Mouse (Mus musculus) cerebellum, adult 2 months (tissue): ENCODE results near the gene Gjc3. TPM values are rescaled to one million over a fixed set of nuclear protein-coding genes. Genes with fewer than 3 reads are reported as not detected.

Experiments
- DNase-seq, 2 experiments: peaks; one replicate each; pipeline ENCODE4 v3.0.0; 2021
- H3K27ac ChIP-seq: fragments of 200-500 bp; 2 replicates; pipeline ENCODE4 v1.5.1; 2012; ENCODE audit warnings: low read length, control low read depth, inconsistent platforms; ENCODE audit not compliant: insufficient read depth
- H3K27me3 ChIP-seq: fragments of 200-500 bp; 2 replicates; pipeline ENCODE4 v1.6.1; 2012; ENCODE audit warnings: inconsistent platforms, mild to moderate bottlenecking, low read length, moderate library complexity; ENCODE audit not compliant: control insufficient read depth, insufficient read depth
- H3K4me1 ChIP-seq: fragments of 200-500 bp; 2 replicates; pipeline ENCODE4 v1.6.1; 2011; ENCODE audit warnings: low read length; ENCODE audit not compliant: control insufficient read depth, insufficient read depth
- H3K4me3 ChIP-seq: fragments of 200-500 bp; replicated peaks from 2 replicates; pipeline ENCODE3; 2011; ENCODE audit warnings: mild to moderate bottlenecking, low read depth, low read length, control low read depth; ENCODE audit not compliant: insufficient read depth
- CTCF ChIP-seq: fragments of 200-500 bp; IDR thresholded peaks from 2 replicates; pipeline ENCODE4 v1.5.1; 2011; ENCODE audit warnings: low read depth, mild to moderate bottlenecking, control low read depth, low read length, moderate library complexity, borderline replicate concordance; ENCODE audit not compliant: insufficient read depth
- POLR2A ChIP-seq: fragments of 200-500 bp; IDR thresholded peaks from 2 replicates; pipeline ENCODE4 v1.6.1; 2011; ENCODE audit warnings: low read length, control low read depth, borderline replicate concordance; ENCODE audit not compliant: insufficient read depth
- WGBS: fragments of 180-500 bp; shearing (Covaris S2); methylation state at CpG from one replicate; pipeline ENCODE4 v1.1.7; 2018; 5-methylcytosine and 5-hydroxymethylcytosine counted together
- polyA plus RNA-seq: library from polyadenylated mRNA; depleted of rRNA; stranded (reverse); fragments of >200 nt; gene quantifications from 2 replicates; pipeline ENCODE4 v1.2.3, GENCODE M21; 2012; rRNA removed

The Gjc3 gene
- polyA plus RNA-seq, 1 experiment, result 85.7 TPM

- TF ChIP-seq POLR2A, result no peak
- TF ChIP-seq CTCF, result no peak
- Histone ChIP-seq H3K4me1 (no peaks in the 10 kb centered on the region; the same call in 1 of the 2 replicates), H3K27me3 (no peaks in the 10 kb centered on the region), H3K27ac (no peak overlapping the region), H3K4me3 (no peak overlapping the region)
- DNase-seq, result no peak
Measured at GRCm38 (mm10) chr5:137914508-137914907, 48.4 kb downstream of the Gjc3 start.

GRCm38 (mm10) chr5:137909564-137910262 is 53.2 kb downstream of the Gjc3 start:
- 95% methylated on average over 3 of the region's 3 CpGs for WGBS
- TF ChIP-seq CTCF (no peak), POLR2A (no peak)
- no peaks in the 10 kb centered on the region for H3K27me3 ChIP-seq
- no peak for DNase-seq
- no peaks in the 10 kb centered on the region for H3K4me1 ChIP-seq
- no peak overlapping the region for H3K27ac ChIP-seq
- no peak overlapping the region for H3K4me3 ChIP-seq

Other genes starting within 250 kb of the Gjc3 start
- 59.1 and 60.7 TPM in 2 replicates for gene Nyap1, start 221.5 kb downstream of the Gjc3 start, polyA plus RNA-seq
- 465 and 497 TPM in 2 replicates for gene Tsc22d4, start 217.4 kb downstream of the Gjc3 start, polyA plus RNA-seq
- 47.0 and 48.2 TPM in 2 replicates for gene Ppp1r35, start 184.2 kb downstream of the Gjc3 start, polyA plus RNA-seq
- 38.9 and 41.9 TPM in 2 replicates for gene Mepce, start 175.4 kb downstream of the Gjc3 start, polyA plus RNA-seq
- 11.2 and 12.4 TPM in 2 replicates for gene Zcwpw1, start 175.3 kb downstream of the Gjc3 start, polyA plus RNA-seq
- 0.41 TPM in 2 replicates for gene Pilra, start 126.8 kb downstream of the Gjc3 start, polyA plus RNA-seq
- gene Pilrb1, start 105.0 kb downstream of the Gjc3 start, polyA plus RNA-seq, result not detected in 2 replicates
- 0.11 and 0.23 TPM in 2 replicates for gene Pilrb2, start 91.3 kb downstream of the Gjc3 start, polyA plus RNA-seq
- 2.9 TPM in 2 replicates for gene Cyp3a13, start 41.5 kb downstream of the Gjc3 start, polyA plus RNA-seq
- gene Azgp1, start 18.4 kb upstream of the Gjc3 start, polyA plus RNA-seq, result 0.08 and 0.21 TPM in 2 replicates
- gene Smok3a, start 58.2 kb upstream of the Gjc3 start, polyA plus RNA-seq, result not detected in 2 replicates
- gene Smok3b, start 58.3 kb upstream of the Gjc3 start, polyA plus RNA-seq, result not detected in 2 replicates
- gene Smok3c, start 90.1 kb upstream of the Gjc3 start, polyA plus RNA-seq, result not detected in 2 replicates
- gene Zkscan1, start 122.0 kb upstream of the Gjc3 start, polyA plus RNA-seq, result 16.8 and 17.4 TPM in 2 replicates
- gene Zscan21, start 153.8 kb upstream of the Gjc3 start, polyA plus RNA-seq, result 19.0 and 19.2 TPM in 2 replicates
- gene Zfp113, start 192.6 kb upstream of the Gjc3 start, polyA plus RNA-seq, result 3.8 and 4.2 TPM in 2 replicates
- gene Cops6, start 198.0 kb upstream of the Gjc3 start, polyA plus RNA-seq, result 147 and 158 TPM in 2 replicates
- 25.8 and 28.3 TPM in 2 replicates for gene Ap4m1, start 208.9 kb upstream of the Gjc3 start, polyA plus RNA-seq
- gene Mcm7, start 209.3 kb upstream of the Gjc3 start, polyA plus RNA-seq, result 23.0 and 24.5 TPM in 2 replicates
- gene Taf6, start 224.4 kb upstream of the Gjc3 start, polyA plus RNA-seq, result 52.7 and 54.8 TPM in 2 replicates
- gene Cnpy4, start 224.4 kb upstream of the Gjc3 start, polyA plus RNA-seq, result 17.3 and 18.3 TPM in 2 replicates
- gene Mblac1, start 231.2 kb upstream of the Gjc3 start, polyA plus RNA-seq, result 7.4 and 7.5 TPM in 2 replicates